8 mouse cellular contexts compared by ENCODE assay signal in the genomic region with DNA sequence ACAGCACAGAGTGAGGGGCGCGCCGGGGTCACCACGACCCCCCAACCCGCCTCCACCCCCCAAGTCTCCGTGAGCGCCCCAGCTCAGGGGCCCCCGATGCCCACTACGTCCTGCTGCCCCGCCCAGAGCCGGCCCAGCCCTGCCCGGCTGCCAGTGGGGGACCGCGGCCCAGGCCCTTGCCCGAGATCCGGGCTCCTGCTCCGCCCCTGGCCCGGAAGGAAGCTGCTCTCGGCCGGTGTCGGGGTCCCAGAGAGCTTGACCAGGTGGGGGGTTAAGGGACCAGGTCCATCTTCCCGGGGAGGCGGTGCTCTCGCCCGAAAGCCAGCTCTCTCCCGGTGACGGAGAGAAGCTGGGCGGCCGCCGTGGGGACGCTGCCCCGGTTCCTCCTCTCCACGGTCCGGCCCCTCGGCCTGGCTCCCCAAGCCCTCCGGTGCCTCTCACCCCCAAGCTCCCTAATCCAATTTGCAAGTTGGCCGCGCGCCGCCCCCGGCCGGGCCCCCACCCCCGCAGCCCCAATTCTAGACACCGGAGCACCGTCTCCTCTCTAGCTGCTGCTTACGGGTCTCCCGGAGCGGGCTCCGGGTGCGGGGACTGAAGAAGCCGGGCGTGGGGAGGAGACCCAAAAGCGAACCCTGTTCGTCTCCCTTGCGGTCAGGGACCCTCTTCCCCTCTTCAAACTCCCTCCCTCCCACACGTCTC. TPM values are rescaled to one million over a fixed set of nuclear protein-coding genes. Genes with fewer than 3 reads are reported as not detected.
A peak's percentile ranks its signal among the peaks of the same experiment; 100 is the strongest.
DNase-seq lines count a peak whose midpoint lies in the region; ATAC-seq and TF ChIP-seq lines count a peak whose summit lies in the region.

No protein-coding gene starts in this region.

- no peak overlapping the region for H3K9ac ChIP-seq in lung, embryonic 14.5 days
- H3K9ac ChIP-seq in embryonic facial prominence, embryonic 13.5 days = peak overlapping the region; percentile 40; the same call in 1 of the 2 replicates
- no peak overlapping the region for H3K9ac ChIP-seq in intestine, embryonic 15.5 days
- peak overlapping the region; percentile 63 for H3K9ac ChIP-seq in neural tube, embryonic 14.5 days (replicated peaks; ENCODE audit: low read depth, low read length)

- peak overlapping the region; percentile 44 for H3K4me2 ChIP-seq in lung, embryonic 14.5 days
- H3K4me2 ChIP-seq in embryonic facial prominence, embryonic 13.5 days = peak overlapping the region; percentile 47
- H3K4me2 ChIP-seq in intestine, embryonic 15.5 days (replicated peaks) = peak overlapping the region; percentile 46
- H3K4me2 ChIP-seq in neural tube, embryonic 14.5 days (ENCODE audit: low read depth, low read length) = peak overlapping the region; percentile 43

- no peak for ATAC-seq in lung, embryonic 14.5 days (ENCODE audit: insufficient read depth)
- no peak for ATAC-seq in embryonic facial prominence, embryonic 13.5 days (ENCODE audit: insufficient number of reproducible peaks, insufficient read depth, low FRiP score, low TSS enrichment, low read depth)
- ATAC-seq in intestine, embryonic 15.5 days = peak; percentile 24; the same call in 1 of the 2 replicates
- ATAC-seq in neural tube, embryonic 14.5 days (ENCODE audit: low read depth) = 0 out of 2 replicates have a peak, but pooled peaks have one; percentile 36

- no peaks in the 10 kb centered on the region for H3K9me3 ChIP-seq in lung, embryonic 14.5 days (ENCODE audit: low read depth, low read length)
- H3K9me3 ChIP-seq in embryonic facial prominence, embryonic 13.5 days = no peaks in the 10 kb centered on the region
- no peaks in the 10 kb centered on the region for H3K9me3 ChIP-seq in intestine, embryonic 15.5 days
- H3K9me3 ChIP-seq in neural tube, embryonic 14.5 days (ENCODE audit: control insufficient read depth, low read length) = no peaks in the 10 kb centered on the region

- H3K27ac ChIP-seq in lung, embryonic 14.5 days (ENCODE audit: low read depth) = no peak overlapping the region
- no peak overlapping the region for H3K27ac ChIP-seq in embryonic facial prominence, embryonic 13.5 days
- no peak overlapping the region for H3K27ac ChIP-seq in intestine, embryonic 15.5 days
- peak overlapping the region; percentile 82 for H3K27ac ChIP-seq in neural tube, embryonic 14.5 days (ENCODE audit: low read depth, low read length)

- under 1% methylated on average over 54 of the region's 56 CpGs for WGBS in lung, embryonic 14.5 days
- WGBS in embryonic facial prominence, embryonic 13.5 days = 1% methylated on average over 56 of the region's 56 CpGs
- under 1% methylated on average over 54 of the region's 56 CpGs for WGBS in intestine, embryonic 15.5 days
- 1% methylated on average over 42 of the region's 56 CpGs for whole genome bisulfite sequencing in neural tube, embryonic 14.5 days

- no peaks in the 10 kb centered on the region for H3K36me3 ChIP-seq in lung, embryonic 14.5 days (ENCODE audit: insufficient read depth)
- H3K36me3 ChIP-seq in embryonic facial prominence, embryonic 13.5 days = no peaks in the 10 kb centered on the region
- no peaks in the 10 kb centered on the region for H3K36me3 ChIP-seq in intestine, embryonic 15.5 days
- H3K36me3 ChIP-seq in neural tube, embryonic 14.5 days (ENCODE audit: control insufficient read depth, insufficient read depth, low read length) = no peaks in the 10 kb centered on the region

- H3K4me3 ChIP-seq in lung, embryonic 14.5 days (ENCODE audit: low read depth, low read length) = peak overlapping the region; percentile 24
- H3K4me3 ChIP-seq in embryonic facial prominence, embryonic 13.5 days = peak overlapping the region; percentile 30
- H3K4me3 ChIP-seq in intestine, embryonic 15.5 days (replicated peaks) = peak overlapping the region; percentile 24
- H3K4me3 ChIP-seq in neural tube, embryonic 14.5 days (ENCODE audit: low read depth, low read length) = peak overlapping the region; percentile 41

- TF ChIP-seq CTCF in lung, embryonic 14.5 days (IDR thresholded peaks at IDR 0.05; ENCODE audit: low read depth) = no peak

- no peaks in the 10 kb centered on the region for H3K4me1 ChIP-seq in lung, embryonic 14.5 days (ENCODE audit: insufficient read depth)
- peaks cover 24% of the 10 kb centered on the region for H3K4me1 ChIP-seq in embryonic facial prominence, embryonic 13.5 days
- H3K4me1 ChIP-seq in intestine, embryonic 15.5 days (replicated peaks) = peaks cover 21% of the 10 kb centered on the region
- 0 out of 2 replicates have a peak, but pooled peaks cover 4% of the 10 kb centered on the region for H3K4me1 ChIP-seq in neural tube, embryonic 14.5 days (ENCODE audit: control insufficient read depth, insufficient read depth, low read length)

- no peak for DNase-seq in lung, embryonic 14.5 days
- no peak for DNase-seq in lung, postnatal 4 days
- no peak for DNase-seq in thymus, postnatal 36 days
- DNase-seq in Muller cell, postnatal 12 days (ENCODE audit: inconsistent ontology term) = no peak
- no peak for DNase-seq in frontal cortex, postnatal 14 days (ENCODE audit: low spot score in 2 of 2)

- H3K27me3 ChIP-seq in lung, embryonic 14.5 days (ENCODE audit: insufficient read depth, low read length) = peaks cover 100% of the 10 kb centered on the region
- peaks cover 100% of the 10 kb centered on the region for H3K27me3 ChIP-seq in embryonic facial prominence, embryonic 13.5 days
- peaks cover 96% of the 10 kb centered on the region for H3K27me3 ChIP-seq in intestine, embryonic 15.5 days (replicated peaks)
- peaks cover 59% of the 10 kb centered on the region for H3K27me3 ChIP-seq in neural tube, embryonic 14.5 days (ENCODE audit: control insufficient read depth, insufficient read depth, low read length)

RNA-seq across cellular contexts. Expression of a gene that starts 0.9 kb away (rescaled TPM):
- polyA plus RNA-seq in lung, embryonic 14.5 days (2014; fragmentation: Nextera tagmentation; extraction: Ambion mirVana) = not detected in 2 replicates
- 0.17 and 0.48 TPM in 2 replicates for polyA plus RNA-seq in embryonic facial prominence, embryonic 13.5 days (2015; fragmentation: Nextera tagmentation; extraction: Ambion mirVana)
- 0.09 TPM in 2 replicates for polyA plus RNA-seq in intestine, embryonic 15.5 days (2015; fragmentation: Nextera tagmentation; extraction: Ambion mirVana)
- polyA plus RNA-seq in neural tube, embryonic 14.5 days (2014; fragmentation: Nextera tagmentation; extraction: Ambion mirVana) = 25.3 and 25.5 TPM in 2 replicates

RNA-seq across cellular contexts. Expression of a gene that starts 19.7 kb away (rescaled TPM):
- 0.53 and 1.3 TPM in 2 replicates for polyA plus RNA-seq in lung, embryonic 14.5 days (2014; fragmentation: Nextera tagmentation; extraction: Ambion mirVana)
- polyA plus RNA-seq in embryonic facial prominence, embryonic 13.5 days (2015; fragmentation: Nextera tagmentation; extraction: Ambion mirVana) = 1.2 and 2.0 TPM in 2 replicates
- polyA plus RNA-seq in intestine, embryonic 15.5 days (2015; fragmentation: Nextera tagmentation; extraction: Ambion mirVana) = 52.2 and 68.9 TPM in 2 replicates
- polyA plus RNA-seq in neural tube, embryonic 14.5 days (2014; fragmentation: Nextera tagmentation; extraction: Ambion mirVana) = 1.3 and 2.4 TPM in 2 replicates

RNA-seq across cellular contexts. Expression of a gene that starts 29.6 kb away (rescaled TPM):
- 38.2 and 42.7 TPM in 2 replicates for polyA plus RNA-seq in lung, embryonic 14.5 days (2014; fragmentation: Nextera tagmentation; extraction: Ambion mirVana)
- polyA plus RNA-seq in embryonic facial prominence, embryonic 13.5 days (2015; fragmentation: Nextera tagmentation; extraction: Ambion mirVana) = 38.3 and 42.3 TPM in 2 replicates
- polyA plus RNA-seq in intestine, embryonic 15.5 days (2015; fragmentation: Nextera tagmentation; extraction: Ambion mirVana) = 39.4 and 39.7 TPM in 2 replicates
- 28.0 and 35.6 TPM in 2 replicates for polyA plus RNA-seq in neural tube, embryonic 14.5 days (2014; fragmentation: Nextera tagmentation; extraction: Ambion mirVana)

RNA-seq across cellular contexts. Expression of a gene that starts 55.1 kb away (rescaled TPM):
- polyA plus RNA-seq in lung, embryonic 14.5 days (2014; fragmentation: Nextera tagmentation; extraction: Ambion mirVana) = 3.8 TPM in 1 of 2 replicates, not detected in the other
- 0.89 and 1.1 TPM in 2 replicates for polyA plus RNA-seq in embryonic facial prominence, embryonic 13.5 days (2015; fragmentation: Nextera tagmentation; extraction: Ambion mirVana)
- 0.25 TPM in 1 of 2 replicates, not detected in the other for polyA plus RNA-seq in intestine, embryonic 15.5 days (2015; fragmentation: Nextera tagmentation; extraction: Ambion mirVana)
- 0.29 and 0.39 TPM in 2 replicates for polyA plus RNA-seq in neural tube, embryonic 14.5 days (2014; fragmentation: Nextera tagmentation; extraction: Ambion mirVana)

RNA-seq across cellular contexts. Expression of a gene that starts 57.7 kb away (rescaled TPM):
- not detected in 2 replicates for polyA plus RNA-seq in lung, embryonic 14.5 days (2014; fragmentation: Nextera tagmentation; extraction: Ambion mirVana)
- 0.45 and 1.3 TPM in 2 replicates for polyA plus RNA-seq in embryonic facial prominence, embryonic 13.5 days (2015; fragmentation: Nextera tagmentation; extraction: Ambion mirVana)
- 0.19 TPM in 1 of 2 replicates, not detected in the other for polyA plus RNA-seq in intestine, embryonic 15.5 days (2015; fragmentation: Nextera tagmentation; extraction: Ambion mirVana)
- 1.8 and 2.6 TPM in 2 replicates for polyA plus RNA-seq in neural tube, embryonic 14.5 days (2014; fragmentation: Nextera tagmentation; extraction: Ambion mirVana)

Comparison
In these comparisons a context has a peak if more than half of its experiments do, and no peak if none do; other contexts are left out.
1. ATAC-seq: peak in intestine, embryonic 15.5 days (single experiment) and neural tube, embryonic 14.5 days (single experiment); none in lung, embryonic 14.5 days (single experiment) and embryonic facial prominence, embryonic 13.5 days (single experiment).
2. H3K9ac ChIP-seq: peak in embryonic facial prominence, embryonic 13.5 days (single experiment) and neural tube, embryonic 14.5 days (single experiment); none in lung, embryonic 14.5 days (single experiment) and intestine, embryonic 15.5 days (single experiment).
3. RNA of a gene that starts 0.9 kb away (polyA plus RNA-seq): 25.3 to 25.5 TPM in neural tube, embryonic 14.5 days; 0.17 to 0.48 TPM in embryonic facial prominence, embryonic 13.5 days, 0.09 TPM in intestine, embryonic 15.5 days and not detected in lung, embryonic 14.5 days; every median in the first group is over 10 times any median in the second.
4. RNA of a gene that starts 19.7 kb away (polyA plus RNA-seq): 52.2 to 68.9 TPM in intestine, embryonic 15.5 days; 1.3 to 2.4 TPM in neural tube, embryonic 14.5 days, 1.2 to 2.0 TPM in embryonic facial prominence, embryonic 13.5 days and 0.53 to 1.3 TPM in lung, embryonic 14.5 days; every median in the first group is over 10 times any median in the second.
5. Peak in every context shown above with its lines, with median percentiles within 50 percentile points of each other: H3K4me2 ChIP-seq and H3K4me3 ChIP-seq.